Mouse (Mus musculus): ENCODE measurements around the gene Vps37b.

Gene Vps37b

DNA sequence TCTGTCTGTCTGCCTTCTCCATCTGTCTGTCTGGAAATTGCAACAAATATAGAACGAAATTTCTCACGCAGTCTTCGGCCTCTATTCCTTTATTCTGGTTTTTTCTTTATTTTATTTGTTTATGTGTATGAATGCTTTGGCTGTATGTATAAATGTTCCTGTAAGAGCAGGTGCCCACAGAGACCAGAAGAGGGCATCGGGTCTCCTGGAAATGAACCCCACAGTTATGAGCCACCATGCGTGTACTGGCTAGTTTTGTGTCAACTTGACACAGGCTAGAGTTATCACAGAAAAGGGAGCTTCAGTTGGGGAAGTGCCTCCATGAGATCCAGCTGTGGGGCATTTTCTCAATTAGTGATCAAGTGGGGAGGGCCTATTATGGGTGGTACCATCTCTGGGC is 11.9 kb upstream of the Vps37b start:
- no peak for DNase-seq

DNA sequence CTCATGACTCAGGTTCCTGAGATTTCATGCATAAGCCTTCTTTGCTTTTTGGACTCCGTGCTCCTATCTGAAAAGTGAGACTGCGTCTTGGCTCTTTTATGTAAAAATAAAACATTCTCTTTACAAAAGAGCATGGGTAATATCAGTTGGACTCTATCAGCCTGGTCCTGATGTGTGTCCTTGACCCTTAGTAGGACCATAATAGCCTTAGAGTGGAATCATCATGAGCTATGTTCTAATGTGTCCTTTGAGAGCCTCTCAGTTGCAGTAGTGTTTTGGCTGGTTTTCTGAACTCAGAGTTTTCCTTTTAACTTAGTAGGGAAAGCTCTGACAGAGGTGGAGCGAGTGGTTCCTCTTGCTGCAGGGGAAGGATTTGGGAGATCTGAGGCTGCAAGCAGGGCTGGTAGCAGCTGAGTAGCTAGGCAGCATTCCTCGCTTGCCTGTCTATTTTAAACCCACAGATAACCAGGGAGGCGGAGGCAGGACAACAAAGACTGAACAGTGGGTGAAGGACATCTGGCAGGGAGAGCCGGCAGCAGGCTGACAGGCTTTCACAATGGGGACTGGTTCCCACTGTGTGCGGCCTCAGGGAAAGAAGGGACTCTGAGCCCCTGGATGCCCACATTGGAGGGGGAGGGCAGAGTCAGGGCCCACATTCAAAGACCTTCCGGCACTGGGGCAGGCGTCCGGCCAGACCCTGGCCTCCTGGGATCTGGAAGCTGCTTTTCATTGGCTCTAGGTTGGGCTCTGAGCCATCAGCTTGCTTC is 11.3 kb upstream of the Vps37b start:
- no peak for DNase-seq

DNA sequence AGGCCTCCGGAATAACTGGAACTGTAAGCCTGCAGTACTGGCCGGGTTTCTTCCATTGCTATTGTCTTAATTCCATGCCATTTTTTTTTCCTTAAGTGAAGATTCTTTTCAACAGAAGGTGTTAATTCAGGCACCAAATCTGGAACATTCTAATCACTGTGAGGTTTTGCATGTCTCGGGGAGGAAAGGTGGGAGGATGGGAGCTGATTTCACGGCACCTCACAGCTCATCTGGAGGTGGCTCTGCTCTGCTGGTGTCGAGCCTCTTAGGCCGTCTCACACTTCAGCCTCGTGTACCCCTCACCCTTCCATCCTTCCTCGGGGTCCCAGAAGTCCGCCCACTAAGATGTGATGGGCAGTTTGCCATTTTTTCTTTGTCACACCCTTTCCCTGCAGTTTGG is 9.0 kb upstream of the Vps37b start:
- no peak for DNase-seq

GRCm38 (mm10) chr5:124039602-124040001 is 7.5 kb upstream of the Vps37b start:
- DNase-seq: no peak

- DNase-seq: peak; percentile 88
Observed at GRCm38 (mm10) chr5:124036836-124037235, 4.8 kb upstream of the Vps37b start.

- no peak for DNase-seq
Observed at GRCm38 (mm10) chr5:124036341-124036740, 4.3 kb upstream of the Vps37b start.

DNA sequence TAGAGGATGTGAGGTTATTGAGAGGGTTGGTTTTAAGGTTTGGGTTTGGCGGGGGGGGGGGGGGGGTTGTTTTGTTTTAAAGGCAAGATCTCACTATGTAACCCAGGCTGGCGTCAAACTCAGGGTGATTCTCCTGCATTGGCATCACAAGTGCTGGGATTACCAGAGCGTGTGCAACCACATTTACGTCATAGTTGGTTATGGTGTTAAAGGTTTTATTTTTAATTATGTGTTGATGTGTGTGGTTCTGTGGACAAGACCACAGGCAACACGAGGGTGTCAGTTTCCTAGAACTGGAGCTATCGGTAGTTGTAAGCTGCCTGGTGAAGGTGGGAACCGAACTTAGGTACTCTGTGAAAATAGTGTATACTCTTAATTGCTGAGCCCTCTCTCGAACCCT is 3.7 kb upstream of the Vps37b start:
- no peak for DNase-seq

DNA sequence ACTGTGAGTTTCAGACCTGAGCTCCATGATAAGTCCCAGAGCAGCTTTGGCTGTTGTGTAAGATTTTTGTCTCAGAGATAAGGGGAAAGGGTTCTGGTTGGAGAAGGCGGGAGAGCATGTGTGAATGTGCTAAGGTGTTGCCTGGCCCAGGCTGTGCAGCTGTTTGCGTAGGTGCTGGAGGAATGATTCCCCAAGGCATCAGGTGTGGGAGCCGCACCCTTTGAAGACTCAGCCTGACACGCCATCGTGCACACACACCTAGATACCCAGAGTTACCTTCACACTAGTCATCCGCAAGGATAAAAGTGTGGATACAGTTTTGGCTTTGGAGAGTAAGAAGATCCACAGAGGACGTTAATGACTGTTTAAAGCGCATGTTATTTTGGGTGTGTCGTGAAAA is 3.3 kb upstream of the Vps37b start:
- DNase-seq: peak; percentile 40

DNA sequence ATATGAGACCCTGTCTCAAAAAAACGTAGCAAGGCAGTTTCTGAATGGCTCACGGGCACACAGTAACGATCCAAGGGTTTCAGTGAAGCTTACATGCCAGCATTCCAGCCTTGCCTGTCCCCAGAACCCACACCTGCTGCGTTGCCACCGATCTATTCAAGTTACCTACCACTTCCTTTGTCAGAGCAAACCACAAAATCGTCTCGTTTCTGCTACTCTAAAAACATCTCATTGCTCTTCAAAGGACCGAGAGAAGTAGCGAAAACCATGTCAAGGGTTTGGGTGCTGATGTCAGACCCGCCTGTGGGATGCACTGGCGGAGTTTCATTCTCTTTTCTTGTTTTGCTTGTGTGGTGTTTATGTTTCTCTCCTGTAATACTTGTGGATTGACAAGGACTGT is 2.4 kb upstream of the Vps37b start:
- DNase-seq: peak; percentile 78

DNA sequence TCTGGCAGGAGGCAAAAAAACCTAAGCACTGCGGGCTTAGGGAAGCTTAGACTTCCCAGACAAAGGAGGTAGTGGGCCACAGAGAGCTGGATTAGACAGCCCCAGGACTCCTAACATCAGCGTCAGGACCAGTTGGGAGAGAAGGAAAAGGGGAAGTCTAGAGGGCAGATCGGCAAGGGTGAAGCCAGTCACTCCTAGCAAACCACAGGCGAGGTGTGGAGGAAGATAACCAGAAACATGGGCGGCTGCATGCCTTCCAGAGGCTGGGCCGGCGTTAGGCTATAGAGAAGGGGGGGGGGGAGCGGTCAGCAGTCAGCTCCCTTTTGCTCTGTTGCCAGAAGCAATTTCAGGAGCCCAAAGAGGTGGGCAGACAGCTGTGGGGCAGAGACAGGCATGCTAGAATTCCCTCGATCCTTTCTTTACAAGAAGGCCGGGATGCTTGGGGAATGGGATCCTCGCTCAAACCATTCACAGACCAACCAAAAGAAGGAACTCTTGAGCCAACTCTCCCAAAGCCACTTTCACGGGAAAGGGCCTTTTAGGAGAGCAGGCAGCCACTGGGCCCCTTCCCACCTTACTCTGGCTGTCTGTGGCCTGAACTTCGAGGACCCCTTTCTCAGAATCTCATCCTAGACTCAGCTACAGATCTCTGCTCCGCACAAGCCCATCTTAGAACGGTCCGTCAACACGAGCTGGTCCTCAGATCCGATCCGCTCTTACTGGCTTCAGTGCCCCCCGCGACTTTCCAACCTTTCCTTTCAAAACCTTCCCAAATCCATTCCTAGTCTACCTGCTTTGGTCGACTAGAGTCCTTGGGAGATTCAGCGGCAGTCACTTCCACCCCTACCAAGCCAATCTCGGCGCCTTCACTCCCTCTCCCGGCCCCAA is 758 bp downstream of the Vps37b start:
- no peak for DNase-seq

- DNase-seq: no peak
Observed at GRCm38 (mm10) chr5:124030386-124031067, 1.5 kb downstream of the Vps37b start.

DNA sequence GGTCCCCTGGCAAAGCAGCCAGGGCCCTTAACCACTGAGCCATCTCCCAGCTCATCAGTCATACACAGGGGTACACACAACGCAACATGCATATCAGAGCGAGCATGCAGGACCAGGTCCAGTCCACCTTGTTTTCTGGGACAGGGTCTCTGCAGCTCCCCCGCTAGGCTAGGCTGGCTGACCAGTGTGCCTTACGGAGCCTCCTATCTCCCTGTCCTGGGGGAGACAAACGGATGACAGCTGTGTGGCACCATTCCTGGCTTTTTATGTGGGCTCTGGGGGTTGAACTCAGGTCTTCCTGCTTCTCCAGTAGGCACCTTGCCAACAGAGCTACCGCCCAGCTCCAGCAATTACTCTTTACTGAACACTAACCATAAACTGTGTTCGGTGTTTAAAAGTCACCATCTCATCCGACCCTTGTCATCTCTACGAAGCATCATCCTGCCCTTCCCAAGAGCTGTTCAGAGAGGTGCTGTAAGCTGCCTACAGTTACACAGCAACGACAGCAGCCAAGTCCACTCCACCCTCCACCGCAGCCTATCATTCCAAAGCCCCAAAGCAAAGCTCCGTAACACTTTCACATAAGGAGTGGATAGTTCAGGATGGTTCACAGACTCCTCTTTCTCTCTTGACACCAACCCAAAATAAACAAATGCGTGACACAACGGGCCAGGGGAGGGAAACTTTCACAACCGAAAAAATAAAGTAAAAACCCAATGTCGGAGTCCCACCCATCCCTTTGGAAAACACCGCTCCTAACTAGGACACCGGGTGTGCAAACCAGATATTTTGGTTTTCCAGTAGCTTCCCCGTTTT is 2.6 kb downstream of the Vps37b start:
- no peak for DNase-seq

DNA sequence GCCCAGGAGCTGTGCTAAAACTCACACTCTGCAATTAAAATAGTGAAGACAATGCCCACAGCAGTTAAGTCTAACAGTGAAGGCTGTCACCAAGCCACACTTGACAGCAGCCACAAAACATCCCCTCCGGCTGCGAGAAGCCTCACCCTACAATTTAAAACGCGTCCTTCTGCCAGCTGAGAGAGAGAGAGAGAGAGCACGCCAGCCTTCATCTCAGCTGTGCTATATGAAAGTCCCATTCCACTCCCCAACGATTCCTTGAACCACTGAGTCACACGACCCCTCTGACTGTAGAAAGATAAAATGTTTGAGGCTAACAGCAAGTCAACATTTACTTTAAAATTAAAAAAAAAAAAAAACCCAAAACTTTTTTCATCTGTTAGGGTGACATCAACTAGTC is 3.4 kb downstream of the Vps37b start:
- peak; percentile 45 for DNase-seq

DNA sequence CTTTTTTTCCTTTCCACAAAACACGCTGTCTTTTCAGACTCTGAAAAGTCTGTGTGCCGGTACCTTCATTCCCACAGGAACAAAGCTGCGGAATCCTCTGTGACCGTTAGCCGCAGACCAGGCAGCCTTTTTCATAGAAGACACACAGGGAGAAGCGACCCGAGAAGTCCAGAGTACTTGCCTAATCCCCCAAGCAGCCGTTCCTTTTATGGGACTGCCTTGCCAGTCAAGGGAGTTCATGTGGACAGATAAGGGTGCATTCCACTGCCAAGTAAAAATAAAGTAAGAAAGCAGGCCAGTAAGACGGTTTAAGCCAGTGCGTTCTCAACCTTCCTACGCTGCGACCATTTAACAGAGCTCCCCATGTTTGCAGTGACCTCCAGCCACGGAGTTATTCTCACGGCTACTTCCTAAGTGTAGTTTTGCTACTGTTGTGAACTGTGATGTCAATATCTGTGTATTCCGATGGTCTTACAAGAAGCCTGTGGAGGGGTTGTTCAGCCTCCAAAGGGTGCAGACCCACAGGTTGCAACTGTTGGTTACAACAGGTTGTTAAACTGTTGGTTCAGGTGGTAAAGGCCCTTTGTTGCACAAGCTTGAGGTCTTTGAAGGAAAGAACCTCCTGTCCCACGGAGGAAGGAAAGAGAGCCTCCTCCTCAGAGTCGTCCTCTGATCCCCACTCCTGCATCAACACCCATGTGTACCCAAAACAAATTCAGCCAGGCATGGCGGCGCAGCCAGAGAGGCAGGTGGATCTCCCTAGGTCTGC is 4.2 kb downstream of the Vps37b start:
- no peak for DNase-seq

DNA sequence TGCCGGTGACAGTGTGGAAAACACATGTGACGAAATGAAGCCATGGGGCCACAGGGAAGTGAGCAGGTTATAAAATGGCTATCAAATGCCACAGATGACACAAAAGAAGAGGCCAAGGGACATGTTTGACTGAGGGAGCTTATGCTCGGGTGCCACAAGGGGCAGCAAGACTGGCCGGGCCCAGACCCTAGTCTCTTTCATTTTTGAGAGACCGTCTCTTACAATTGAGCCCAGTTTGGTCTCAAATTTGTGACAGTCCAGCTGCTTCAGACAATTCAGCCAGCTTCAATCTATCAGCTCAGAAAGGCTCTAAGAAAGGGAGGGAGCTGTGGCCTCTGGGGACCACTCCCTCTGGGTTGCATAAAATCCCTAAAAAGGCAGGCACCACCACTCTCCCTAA is 5.5 kb downstream of the Vps37b start:
- DNase-seq: no peak

DNA sequence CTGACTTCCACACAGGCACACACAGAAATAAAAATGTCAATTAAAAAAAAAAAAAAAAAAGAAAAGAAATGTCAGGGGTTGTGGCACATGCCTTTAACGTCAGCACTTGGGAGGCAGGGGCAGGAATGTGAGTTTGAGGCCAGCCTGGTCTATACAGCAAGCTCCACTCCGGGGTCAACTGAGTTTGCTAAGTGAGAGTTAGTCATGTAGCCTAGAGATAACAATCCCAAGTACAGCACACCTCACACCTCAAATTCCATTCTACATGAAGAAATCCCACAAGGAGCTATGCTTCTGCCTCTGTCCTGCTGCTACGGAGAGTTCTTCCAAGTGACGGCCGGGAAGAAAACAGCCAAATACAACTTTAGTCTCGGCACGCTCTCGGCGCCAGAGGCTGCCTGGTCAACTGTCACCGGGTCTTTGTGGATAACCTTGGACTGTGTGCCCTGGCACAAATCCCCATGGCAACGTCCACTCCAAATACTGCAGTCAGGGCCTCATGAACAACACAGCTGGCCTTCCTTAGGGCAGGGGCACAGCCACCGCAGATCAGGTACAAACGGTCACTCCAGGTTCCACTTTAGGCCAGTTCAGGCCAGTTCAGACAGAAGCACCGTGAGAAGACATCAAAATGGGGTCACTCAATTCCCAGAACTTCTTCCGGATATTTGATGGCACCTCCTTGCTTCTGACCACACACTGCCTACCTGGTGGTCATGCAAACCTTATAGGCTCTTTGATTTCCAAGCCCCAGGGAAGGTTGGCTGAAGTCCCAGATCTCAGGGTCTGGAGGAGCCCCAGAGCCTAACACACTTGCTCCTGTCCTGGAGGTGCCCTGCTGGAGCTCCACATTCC is 6.3 kb downstream of the Vps37b start:
- no peak for DNase-seq

DNA sequence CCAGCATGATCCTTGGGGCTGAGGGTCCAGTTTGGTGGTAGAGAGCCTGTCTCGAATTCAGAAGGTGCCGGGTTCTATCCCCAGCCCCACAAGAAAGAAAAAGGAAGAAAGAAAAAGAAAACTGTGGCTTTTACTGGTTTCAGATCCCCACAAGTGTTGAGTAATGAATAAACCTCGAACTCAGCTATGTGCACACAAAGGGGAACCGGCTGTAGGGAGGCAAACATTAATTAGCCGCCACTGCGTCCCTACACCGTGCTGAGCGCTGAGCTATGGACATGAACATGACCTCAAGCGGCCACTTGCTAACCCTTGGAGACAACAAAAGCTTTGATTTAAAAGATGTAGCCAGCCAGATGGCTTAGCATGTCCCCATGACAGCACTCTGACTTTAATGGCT is 6.9 kb downstream of the Vps37b start:
- no peak for DNase-seq

- DNase-seq: no peak
Observed at GRCm38 (mm10) chr5:124024677-124025076, 7.4 kb downstream of the Vps37b start.

DNA sequence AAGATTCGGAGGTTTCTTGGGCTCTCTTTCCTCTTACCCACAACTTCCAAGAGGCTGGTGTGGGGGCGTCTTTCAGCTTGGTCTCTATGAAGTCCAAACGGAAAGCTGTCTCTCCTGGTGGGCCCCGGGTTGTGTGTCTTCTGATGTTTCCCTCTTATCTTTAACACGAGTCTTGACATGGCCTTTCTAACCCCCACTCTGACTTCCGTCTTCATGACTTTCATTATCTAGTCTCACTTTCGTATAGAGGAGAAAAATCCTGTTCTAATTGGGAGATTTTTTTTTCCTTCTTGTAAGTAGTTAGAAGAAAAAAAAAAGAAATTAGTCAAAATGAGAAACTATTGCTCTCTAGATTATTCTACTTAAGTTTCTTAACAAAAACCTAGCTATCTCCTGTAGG is 9.7 kb downstream of the Vps37b start:
- peak; percentile 47 for DNase-seq

DNA sequence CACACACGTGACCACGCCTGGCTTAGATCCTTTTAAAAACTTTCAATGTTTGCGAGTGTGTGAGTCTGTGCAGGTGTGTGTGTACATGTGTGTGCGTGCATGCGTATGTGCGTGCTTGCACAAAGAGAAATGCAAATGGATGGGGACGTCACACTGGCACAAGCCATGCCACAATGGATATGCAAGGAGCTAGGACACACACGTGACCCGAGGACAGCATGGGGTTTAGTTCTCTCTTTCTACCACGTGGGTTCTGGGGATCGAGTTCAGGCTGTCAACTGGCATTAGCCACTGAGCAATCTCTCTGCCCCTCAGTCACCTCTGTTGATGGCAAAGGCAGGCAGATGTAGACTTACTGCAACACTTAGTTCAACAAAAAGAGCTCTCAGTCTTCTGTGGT is 10.4 kb downstream of the Vps37b start:
- no peak for DNase-seq

- no peak for DNase-seq
Observed at GRCm38 (mm10) chr5:124021148-124021547, 10.9 kb downstream of the Vps37b start.
